8 mouse cellular contexts compared by ENCODE assay signal in genomic region chr9:65552141-65552540, GRCm38 (mm10). TPM values are rescaled to one million over a fixed set of nuclear protein-coding genes. Genes with fewer than 3 reads are reported as not detected.
DNase-seq lines count a peak whose midpoint lies in the region; ATAC-seq lines count a peak whose summit lies in the region.

No protein-coding gene starts in this region.

- peaks cover 66% of the 10 kb centered on the region for H3K4me1 ChIP-seq in liver, embryonic 11.5 days (replicated peaks; ENCODE audit: control insufficient read depth, insufficient read depth, low read length)

- H3K9ac ChIP-seq in liver, embryonic 11.5 days (ENCODE audit: low read depth, low read length) = no peak overlapping the region

- H3K36me3 ChIP-seq in liver, embryonic 11.5 days (ENCODE audit: control insufficient read depth, insufficient read depth, low read length) = peaks cover 15% of the 10 kb centered on the region

- peak; percentile 86 for DNase-seq in adrenal gland, adult 2 months
- no peak for DNase-seq in adrenal gland, postnatal 4 days (ENCODE audit: low spot score in 2 of 2)
- peak; percentile 37 to 71 for DNase-seq in spleen, postnatal 4 days (ENCODE audit: low spot score in 2 of 2)
- DNase-seq in spleen, adult 18-20 months = no peak
- no peak for DNase-seq in liver, embryonic 11.5 days (ENCODE audit: low spot score)
- peak; percentile 37 to 52 for DNase-seq in thymus, postnatal 36 days
- DNase-seq in cerebellum, postnatal 36 days = no peak
- no peak for DNase-seq in layer of hippocampus, adult 11-12 months (ENCODE audit: low spot score)

- ATAC-seq in liver, embryonic 11.5 days (replicated peaks; ENCODE audit: low FRiP score) = no peak

- H3K4me3 ChIP-seq in liver, embryonic 11.5 days (ENCODE audit: low read depth, low read length) = no peak overlapping the region

- no peaks in the 10 kb centered on the region for H3K9me3 ChIP-seq in liver, embryonic 11.5 days (ENCODE audit: control insufficient read depth, low read length)

- H3K4me2 ChIP-seq in liver, embryonic 11.5 days = no peak overlapping the region

- WGBS in liver, embryonic 11.5 days = 62% methylated on average over 5 of the region's 5 CpGs

- no peaks in the 10 kb centered on the region for H3K27me3 ChIP-seq in liver, embryonic 11.5 days (replicated peaks; ENCODE audit: control insufficient read depth, insufficient read depth, low read length)

- H3K27ac ChIP-seq in liver, embryonic 11.5 days (ENCODE audit: low read depth, low read length) = peak overlapping the region; percentile 81

RNA-seq across cellular contexts. Expression of gene Plekho2, which starts 27.7 kb away (rescaled TPM):
- total RNA-seq in adrenal gland, adult 2 months (2021) = 10 to 100 TPM; 49.9 to 61.0 TPM
- 48.8 and 61.6 TPM in 2 replicates for polyA plus RNA-seq in adrenal gland, adult 2 months (2012; rRNA removed)
- total RNA-seq in adrenal gland, postnatal 4 days (2021) = 10 to 100 TPM; 44.7 to 45.4 TPM
- 29.5 and 30.3 TPM in 2 replicates for polyA plus RNA-seq in liver, embryonic 11.5 days (2014; fragmentation: Nextera tagmentation; extraction: Ambion mirVana)

RNA-seq across cellular contexts. Expression of gene Ankdd1a, which starts 32.1 kb away (rescaled TPM):
- 1 to 10 TPM in 1 of 2 experiments, under 1 TPM in 1; 0.32 to 3.3 TPM for total RNA-seq in adrenal gland, adult 2 months (2021)
- 0.45 and 0.98 TPM in 2 replicates for polyA plus RNA-seq in adrenal gland, adult 2 months (2012; rRNA removed)
- 1 to 10 TPM; 1.1 to 1.3 TPM for total RNA-seq in adrenal gland, postnatal 4 days (2021)
- not detected in 2 replicates for polyA plus RNA-seq in liver, embryonic 11.5 days (2014; fragmentation: Nextera tagmentation; extraction: Ambion mirVana)

RNA-seq across cellular contexts. Expression of gene Pif1, which starts 34.8 kb away (rescaled TPM):
- under 1 TPM; 0.29 to 0.45 TPM for total RNA-seq in adrenal gland, adult 2 months (2021)
- polyA plus RNA-seq in adrenal gland, adult 2 months (2012; rRNA removed) = 0.42 and 0.46 TPM in 2 replicates
- total RNA-seq in adrenal gland, postnatal 4 days (2021) = 1 to 10 TPM; 4.8 to 4.9 TPM
- polyA plus RNA-seq in liver, embryonic 11.5 days (2014; fragmentation: Nextera tagmentation; extraction: Ambion mirVana) = 16.4 and 18.0 TPM in 2 replicates

Comparison
In these comparisons a context has a peak if more than half of its experiments do, and no peak if none do; other contexts are left out.
1. DNase-seq: peak in adrenal gland, adult 2 months (single experiment), spleen, postnatal 4 days (2 of 2) and thymus, postnatal 36 days (2 of 2); none in adrenal gland, postnatal 4 days (0 of 2), spleen, adult 18-20 months (0 of 2), liver, embryonic 11.5 days (single experiment), cerebellum, postnatal 36 days (0 of 2) and layer of hippocampus, adult 11-12 months (single experiment).